Mouse (Mus musculus): ENCODE results near the gene Bmp7. TPM values are rescaled to one million over a fixed set of nuclear protein-coding genes. Genes with fewer than 3 reads are reported as not detected.

Bmp7 gene
- total RNA-seq, 2 experiments from 2014 or later, result 10.3 to 10.7 TPM

- peak; percentile 31 to 88 for DNase-seq (ENCODE audit: extremely low spot score in 1 of 2, low spot score in 2 of 2)
- intact Hi-C loops (cut with DNase I), result no loop called here
Measured at GRCm38 (mm10) chr2:172862850-172863468, 77.2 kb downstream of the Bmp7 start.

- no peak for DNase-seq (ENCODE audit: extremely low spot score in 1 of 2, low spot score in 2 of 2)
- intact Hi-C loops (cut with DNase I), result no loop called here
Measured at GRCm38 (mm10) chr2:172862424-172862823, 77.7 kb downstream of the Bmp7 start.

- peak in 1 of 2 experiments; percentile 54 for DNase-seq (ENCODE audit: extremely low spot score in 1 of 2, low spot score in 2 of 2)
- intact Hi-C loops (cut with DNase I), result no loop called here
Measured at GRCm38 (mm10) chr2:172861590-172861989, 78.5 kb downstream of the Bmp7 start.

- DNase-seq (ENCODE audit: extremely low spot score in 1 of 2, low spot score in 2 of 2), result no peak
- intact Hi-C loops (cut with DNase I), result no loop called here
Measured at GRCm38 (mm10) chr2:172860593-172860992, 79.5 kb downstream of the Bmp7 start.

GRCm38 (mm10) chr2:172860104-172860503, 80.0 kb downstream of the Bmp7 start:
- intact Hi-C loops (cut with DNase I), result no loop called here

GRCm38 (mm10) chr2:172857048-172857447, 83.1 kb downstream of the Bmp7 start:
- intact Hi-C loops (cut with DNase I), result no loop called here
- DNase-seq (ENCODE audit: extremely low spot score in 1 of 2, low spot score in 2 of 2), result no peak

More at GRCm38 (mm10) chr2:172860104-172860503, 80.0 kb downstream of the Bmp7 start:
- no peak for DNase-seq (ENCODE audit: extremely low spot score in 1 of 2, low spot score in 2 of 2)

- intact Hi-C loops (cut with DNase I), result no loop called here
Measured at GRCm38 (mm10) chr2:172856549-172856948, 83.6 kb downstream of the Bmp7 start.

GRCm38 (mm10) chr2:172854136-172854535, 86.0 kb downstream of the Bmp7 start:
- no peak for DNase-seq (ENCODE audit: extremely low spot score in 1 of 2, low spot score in 2 of 2)
- intact Hi-C loops (cut with DNase I), result no loop called here

More at GRCm38 (mm10) chr2:172856549-172856948, 83.6 kb downstream of the Bmp7 start:
- no peak for DNase-seq (ENCODE audit: extremely low spot score in 1 of 2, low spot score in 2 of 2)

- intact Hi-C loops (cut with DNase I), result no loop called here
- DNase-seq (ENCODE audit: extremely low spot score in 1 of 2, low spot score in 2 of 2), result no peak
Measured at GRCm38 (mm10) chr2:172851773-172852172, 88.3 kb downstream of the Bmp7 start.

GRCm38 (mm10) chr2:172848193-172848592, 91.9 kb downstream of the Bmp7 start:
- no peak for DNase-seq (ENCODE audit: extremely low spot score in 1 of 2, low spot score in 2 of 2)
- intact Hi-C loops (cut with DNase I), result no loop called here

GRCm38 (mm10) chr2:172846311-172846575, 93.9 kb downstream of the Bmp7 start:
- DNase-seq (ENCODE audit: extremely low spot score in 1 of 2, low spot score in 2 of 2), result no peak
- intact Hi-C loops (cut with DNase I), result no loop called here

- intact Hi-C loops (cut with DNase I), result no loop called here
Measured at GRCm38 (mm10) chr2:172845536-172846310, 94.4 kb downstream of the Bmp7 start.

GRCm38 (mm10) chr2:172843903-172844302, 96.2 kb downstream of the Bmp7 start:
- no peak for DNase-seq (ENCODE audit: extremely low spot score in 1 of 2, low spot score in 2 of 2)
- intact Hi-C loops (cut with DNase I), result no loop called here

More at GRCm38 (mm10) chr2:172845536-172846310, 94.4 kb downstream of the Bmp7 start:
- no peak for DNase-seq (ENCODE audit: extremely low spot score in 1 of 2, low spot score in 2 of 2)

- intact Hi-C loops (cut with DNase I), result no loop called here
Measured at GRCm38 (mm10) chr2:172842306-172842705, 97.8 kb downstream of the Bmp7 start.

GRCm38 (mm10) chr2:172840905-172841750, 99.0 kb downstream of the Bmp7 start:
- DNase-seq (ENCODE audit: extremely low spot score in 1 of 2, low spot score in 2 of 2), result no peak
- intact Hi-C loops (cut with DNase I), result no loop called here

More at GRCm38 (mm10) chr2:172842306-172842705, 97.8 kb downstream of the Bmp7 start:
- no peak for DNase-seq (ENCODE audit: extremely low spot score in 1 of 2, low spot score in 2 of 2)

- intact Hi-C loops (cut with DNase I), result no loop called here
- no peak for DNase-seq (ENCODE audit: extremely low spot score in 1 of 2, low spot score in 2 of 2)
Measured at GRCm38 (mm10) chr2:172839317-172839980, 100.7 kb downstream of the Bmp7 start.

GRCm38 (mm10) chr2:172836516-172836915, 103.6 kb downstream of the Bmp7 start:
- no peak for DNase-seq (ENCODE audit: extremely low spot score in 1 of 2, low spot score in 2 of 2)
- intact Hi-C loops (cut with DNase I), result no loop called here

- DNase-seq (ENCODE audit: extremely low spot score in 1 of 2, low spot score in 2 of 2), result peak; percentile 24 to 84
Measured at GRCm38 (mm10) chr2:172833196-172833595, 106.9 kb downstream of the Bmp7 start.

GRCm38 (mm10) chr2:172831762-172832161, 108.4 kb downstream of the Bmp7 start:
- intact Hi-C loops (cut with DNase I), result loop anchor here (1.0 to 2.0 kb wide), 2 partner anchors 165 to 257 kb away; no protein-coding TSS in a partner anchor
- peak; percentile 49 to 80 for DNase-seq (ENCODE audit: extremely low spot score in 1 of 2, low spot score in 2 of 2)

More at GRCm38 (mm10) chr2:172833196-172833595, 106.9 kb downstream of the Bmp7 start:
- intact Hi-C loops (cut with DNase I), result no loop called here

Data from left cerebral cortex, postnatal 10 days (tissue).